Mouse (Mus musculus): Measurements from ENCODE around the gene Tsen2. TPM values are rescaled to one million over a fixed set of nuclear protein-coding genes. Genes with fewer than 3 reads are reported as not detected.

Tsen2 gene
- polyA plus RNA-seq (2012; ENCODE audit: low replicate concordance), result 1.6 and 8.2 TPM in 2 replicates

GRCm38 (mm10) chr6:115544442-115544970 is at the start of gene Tsen2:
Gene Tsen2, plus strand, starts transcription at chr6:115544664.

GRCm38 (mm10) chr6:115592458-115592857 is 48.0 kb downstream of the Tsen2 start, which contains the start of gene Mkrn2os:
Gene Mkrn2os, minus strand, starts transcription at chr6:115592576.

GRCm38 (mm10) chr6:115601715-115602523 is 57.5 kb downstream of the Tsen2 start, which contains the start of gene Mkrn2:
Gene Mkrn2, plus strand, starts transcription at chr6:115601902.

Other genes with a start within 250 kb of the Tsen2 start
- gene Pparg, start 183.7 kb upstream of the Tsen2 start, polyA plus RNA-seq (2012; ENCODE audit: low replicate concordance), result 1.6 and 2.0 TPM in 2 replicates
- gene Mkrn2os, start 47.9 kb downstream of the Tsen2 start, polyA plus RNA-seq (2012; ENCODE audit: low replicate concordance), result not detected in 2 replicates
- gene Mkrn2, start 57.2 kb downstream of the Tsen2 start, polyA plus RNA-seq (2012; ENCODE audit: low replicate concordance), result 1.9 and 23.3 TPM in 2 replicates
- gene Raf1, start 132.0 kb downstream of the Tsen2 start, polyA plus RNA-seq (2012; ENCODE audit: low replicate concordance), result 39.4 and 46.3 TPM in 2 replicates
- gene Tmem40, start 217.7 kb downstream of the Tsen2 start, polyA plus RNA-seq (2012; ENCODE audit: low replicate concordance), result 1.4 and 1.9 TPM in 2 replicates
- gene Cand2, start 229.9 kb downstream of the Tsen2 start, polyA plus RNA-seq (2012; ENCODE audit: low replicate concordance), result 3.7 and 4.2 TPM in 2 replicates

Data from hematopoietic multipotent progenitor cell, adult 10-12 weeks (in vitro differentiated cells).